Mouse (Mus musculus) cerebral cortex, adult 2 months (tissue): Measurements from ENCODE around the gene Cntn4.

Experiments
- WGBS: fragments of 180-500 bp; shearing (Covaris S2); methylation state at CpG from one replicate; pipeline ENCODE4 v1.1.7; 2018; 5-methylcytosine and 5-hydroxymethylcytosine counted together

Cntn4 gene

DNA sequence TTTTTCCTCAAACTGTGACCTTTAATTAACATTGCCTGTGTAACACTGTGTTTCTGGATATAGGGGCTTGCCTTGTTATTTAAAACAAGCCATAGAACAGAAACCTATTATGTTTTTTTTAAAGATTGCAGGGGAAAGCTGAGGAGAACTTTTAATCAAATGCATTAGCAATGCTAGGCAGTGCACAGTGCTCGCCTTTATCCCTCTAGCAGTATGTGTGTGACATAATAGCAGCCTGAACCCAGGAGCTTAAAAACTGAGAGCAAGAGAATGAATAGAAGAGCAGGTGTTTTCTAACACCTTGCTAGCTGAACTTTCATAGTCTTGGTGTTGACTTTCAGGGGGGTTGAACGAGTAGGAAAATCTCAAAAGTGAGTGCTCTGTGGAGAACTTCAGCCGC lies 672.6 kb downstream of the Cntn4 start:
- 70% methylated on average over 3 of the region's 3 CpGs for WGBS

DNA sequence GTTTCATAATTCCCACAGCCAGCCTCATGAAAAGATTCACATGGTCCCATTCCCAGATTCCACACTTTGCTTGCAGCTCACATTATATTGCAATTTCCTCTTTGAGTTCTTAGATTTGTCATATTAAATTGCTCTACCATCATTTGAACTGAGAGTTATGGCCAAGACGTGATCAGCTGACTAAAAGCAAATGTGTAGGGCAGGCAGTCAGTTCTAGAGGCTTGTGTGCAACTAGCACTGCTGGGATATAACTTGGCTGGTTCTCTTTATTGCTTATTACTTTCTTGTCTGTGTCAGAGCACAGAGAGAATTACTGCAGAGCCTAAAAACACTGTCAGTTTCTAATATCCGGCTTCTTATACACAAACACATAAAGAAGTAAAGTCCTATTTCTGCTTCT lies 673.9 kb downstream of the Cntn4 start:
- 85% methylated on average over 2 of the region's 2 CpGs for WGBS

DNA sequence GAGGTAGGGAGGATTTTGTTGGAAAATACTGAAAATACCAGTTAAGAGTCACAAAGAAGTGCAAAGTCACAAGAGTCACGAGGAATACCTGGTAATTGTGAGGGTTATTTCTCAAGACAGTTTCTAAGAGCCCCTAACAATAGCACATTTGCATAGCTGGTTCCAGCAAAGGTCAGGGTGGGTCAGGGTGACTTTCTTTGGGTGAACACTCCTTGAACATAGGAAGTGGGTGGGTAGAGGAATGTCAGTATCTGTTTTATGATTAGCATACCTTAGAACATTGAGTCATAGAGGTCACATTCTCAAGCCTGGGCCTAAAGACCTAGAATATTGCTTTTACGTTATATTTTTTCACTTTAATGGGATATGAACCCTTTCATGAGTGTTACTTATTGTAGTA lies 681.3 kb downstream of the Cntn4 start:
- 75% methylated on average over 2 of the region's 2 CpGs for whole genome bisulfite sequencing

DNA sequence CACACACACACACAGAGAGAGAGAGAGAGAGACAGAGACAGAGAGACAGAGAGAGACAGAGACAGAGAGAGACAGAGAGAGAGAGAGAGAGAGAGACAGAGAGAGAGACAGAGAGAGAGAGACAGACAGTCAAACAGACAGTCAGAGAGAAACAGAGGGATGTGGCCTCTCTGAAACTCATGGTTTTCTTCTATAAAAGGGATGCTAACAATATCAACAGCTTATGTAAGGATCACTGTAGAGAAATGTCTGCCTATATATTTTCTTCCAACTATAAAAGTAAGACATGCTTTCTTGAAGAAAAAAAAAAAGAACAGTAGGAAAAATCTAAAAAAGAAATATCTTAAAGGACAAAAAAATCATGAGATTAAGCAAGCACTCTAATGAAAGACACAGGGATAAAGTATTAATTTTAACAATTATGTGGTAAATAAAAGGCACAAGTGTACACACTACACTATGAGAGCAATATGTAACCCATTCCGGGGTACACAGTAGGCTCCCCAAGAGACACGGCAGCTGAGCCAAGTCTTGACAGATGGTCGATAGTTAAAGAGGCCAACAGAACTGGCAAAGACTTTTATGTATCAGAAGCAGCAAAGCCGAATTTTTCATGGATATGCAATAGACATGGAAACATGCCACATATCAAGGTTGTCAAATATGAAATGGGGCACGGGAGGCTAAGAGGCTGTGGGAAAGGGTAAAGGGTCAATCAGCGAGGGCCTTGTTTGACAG lies 704.0 kb downstream of the Cntn4 start:
- WGBS = 40% methylated on average over 6 of the region's 6 CpGs

DNA sequence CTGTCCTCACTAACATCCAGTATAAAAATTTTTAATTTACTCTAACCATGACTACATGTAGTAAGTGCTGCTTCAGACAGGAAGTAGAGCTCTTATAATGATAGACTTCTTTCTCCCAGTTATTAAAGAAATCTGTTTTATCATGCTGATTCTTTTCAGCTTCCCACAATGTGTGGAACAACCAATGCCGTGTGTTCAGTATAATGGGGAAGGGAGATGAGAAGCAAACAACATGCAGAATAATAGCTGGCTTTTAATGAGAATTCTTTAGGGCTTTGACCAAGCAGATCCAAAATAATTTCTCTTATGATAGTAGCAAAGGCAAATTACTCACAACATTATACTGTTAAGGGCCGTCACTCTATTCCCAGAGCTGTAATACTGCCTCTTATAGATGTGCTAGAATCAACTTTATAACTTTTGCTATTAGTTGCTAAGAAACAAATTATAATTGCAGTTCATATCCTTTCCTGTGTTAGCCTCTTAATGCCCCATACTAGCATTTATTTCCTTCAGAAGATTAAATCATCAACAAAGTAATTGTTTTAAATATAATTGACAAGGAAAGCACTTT lies 710.5 kb downstream of the Cntn4 start:
- WGBS = 69% methylated on average over 2 of the region's 2 CpGs

DNA sequence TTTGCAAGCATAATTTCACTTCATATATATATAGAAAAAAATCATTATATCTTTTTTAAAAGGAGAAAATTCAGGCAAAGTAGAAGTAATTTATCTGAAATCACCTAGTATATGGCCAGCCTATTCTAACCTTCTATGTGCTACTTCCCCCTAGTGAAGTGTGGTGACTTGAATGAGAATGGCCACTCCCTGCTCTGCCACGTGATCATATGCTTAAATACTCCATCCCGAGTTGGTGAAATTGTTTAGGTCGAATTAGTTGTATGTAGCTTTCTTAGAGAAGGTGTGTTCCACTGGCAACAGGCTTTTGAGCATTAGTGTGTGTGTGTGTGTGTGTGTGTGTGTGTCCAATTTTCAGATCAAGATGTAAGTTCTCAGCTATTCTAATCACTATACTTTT lies 730.6 kb downstream of the Cntn4 start:
- 81% methylated on average over 3 of the region's 3 CpGs for WGBS

DNA sequence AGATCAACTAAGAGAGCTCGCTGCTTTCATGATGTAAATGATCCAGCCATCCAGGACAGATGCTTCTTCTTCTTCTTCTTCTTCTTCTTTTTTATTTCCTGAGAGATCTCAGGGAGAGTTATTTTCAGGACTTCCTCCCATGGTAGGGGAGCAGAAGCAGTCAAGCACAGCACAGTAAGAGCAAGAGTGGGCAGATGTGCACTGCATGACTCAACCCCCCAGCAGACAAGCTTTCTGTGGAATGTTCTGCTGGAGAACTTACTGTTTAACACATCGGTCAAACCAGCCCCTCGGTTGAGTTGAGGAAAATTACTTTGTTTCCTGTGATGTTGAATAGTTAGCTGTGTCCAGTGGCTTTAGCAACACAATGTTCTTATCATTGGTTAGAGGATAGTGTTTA lies 731.2 kb downstream of the Cntn4 start:
- 52% methylated on average over 3 of the region's 3 CpGs for WGBS

DNA sequence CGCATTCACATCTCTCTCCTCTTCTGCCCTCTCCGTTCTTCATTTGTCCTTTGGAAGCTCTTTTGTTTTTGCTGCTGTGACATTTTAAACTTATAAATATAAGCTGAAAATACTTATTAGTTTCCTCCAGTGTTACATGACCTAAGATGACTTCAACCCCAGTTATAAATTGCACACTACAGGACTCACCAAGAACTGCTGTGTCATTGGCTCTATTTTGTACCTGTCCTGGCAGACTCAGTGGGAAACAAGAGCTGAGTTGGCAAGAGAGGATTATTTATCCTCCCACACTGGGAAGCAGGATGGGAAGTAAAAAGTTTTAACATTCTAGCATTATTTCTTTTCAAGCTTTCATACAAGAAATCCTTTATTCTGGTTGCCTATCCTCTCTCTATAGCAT lies 746.0 kb downstream of the Cntn4 start:
- 89% methylated on average over 2 of the region's 2 CpGs for WGBS

DNA sequence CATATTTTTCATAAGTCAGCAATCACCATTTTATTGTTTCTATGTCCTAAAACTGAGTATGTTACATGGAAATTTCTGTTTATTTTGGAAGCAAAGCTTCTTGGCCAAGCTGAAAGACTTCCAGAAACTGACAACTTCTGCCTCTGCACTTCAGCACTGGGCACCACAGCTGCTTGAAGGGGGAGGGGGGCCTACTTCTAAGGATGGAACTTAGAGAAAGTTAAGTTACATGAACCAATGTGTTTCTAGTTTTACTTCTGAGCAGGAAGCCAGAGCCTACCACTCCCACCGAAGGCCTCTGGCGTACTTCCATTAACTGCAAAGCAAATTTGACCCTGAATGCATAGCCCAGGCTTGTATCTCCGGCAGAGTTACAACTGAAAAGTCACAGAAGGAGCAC lies 749.2 kb downstream of the Cntn4 start:
- WGBS = 72% methylated on average over 3 of the region's 3 CpGs

DNA sequence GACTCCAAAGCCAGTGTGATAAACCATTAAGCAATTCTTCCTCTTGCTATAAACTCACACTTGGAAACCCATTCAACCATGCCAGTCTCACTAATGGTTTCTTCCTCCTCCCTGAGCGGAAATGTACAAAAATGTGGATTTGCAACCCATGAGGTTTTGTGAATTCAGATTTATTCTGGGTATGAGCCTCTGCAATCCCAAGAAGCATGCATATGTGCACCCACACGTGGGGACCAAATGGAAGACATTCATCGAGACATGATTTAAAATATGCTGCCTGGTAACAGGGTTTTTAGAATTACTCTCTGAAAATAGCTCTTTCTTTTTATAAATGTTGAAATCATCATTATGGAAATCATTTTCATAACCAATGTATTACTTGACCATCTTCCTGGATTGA lies 754.0 kb downstream of the Cntn4 start:
- WGBS = 49% methylated on average over 3 of the region's 3 CpGs

DNA sequence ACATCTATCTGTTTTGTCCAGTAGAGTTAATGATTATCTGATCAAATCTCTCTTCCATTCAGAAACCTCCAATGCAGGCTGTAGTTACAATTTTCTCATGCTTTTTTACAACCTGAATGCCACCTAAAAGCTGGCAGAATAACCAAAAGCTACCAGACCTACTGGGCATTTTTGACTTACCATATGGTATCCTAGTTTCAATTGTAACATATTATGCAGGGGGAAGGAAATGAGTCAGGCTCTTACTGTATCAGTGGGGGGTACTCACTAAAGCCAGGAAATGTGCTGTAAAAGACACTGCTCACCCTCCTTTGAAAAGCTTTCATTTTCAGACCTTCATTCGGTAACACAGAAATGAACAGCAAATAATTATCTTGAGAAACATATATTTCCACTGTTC lies 763.3 kb downstream of the Cntn4 start:
- WGBS = 24% methylated on average over 1 of the region's 1 CpGs

DNA sequence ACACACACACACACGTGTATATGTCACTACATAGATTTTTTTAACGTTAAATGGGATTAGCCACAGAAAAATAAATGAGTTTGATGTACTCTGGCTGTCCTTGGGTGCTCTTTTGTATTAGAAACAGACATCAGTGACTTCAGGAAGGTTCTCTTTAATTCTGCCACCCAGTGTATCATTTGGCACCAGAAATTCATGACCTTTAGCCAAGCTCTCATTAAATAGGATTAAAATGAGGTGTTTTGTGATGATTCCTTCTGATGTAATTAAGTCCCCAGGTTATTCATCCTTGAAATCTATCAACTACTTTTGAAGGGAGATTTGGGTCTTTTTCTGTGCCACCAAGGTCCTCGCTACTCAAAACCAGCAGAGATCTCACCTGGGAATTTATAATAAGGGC lies 763.8 kb downstream of the Cntn4 start:
- WGBS = 61% methylated on average over 3 of the region's 3 CpGs

DNA sequence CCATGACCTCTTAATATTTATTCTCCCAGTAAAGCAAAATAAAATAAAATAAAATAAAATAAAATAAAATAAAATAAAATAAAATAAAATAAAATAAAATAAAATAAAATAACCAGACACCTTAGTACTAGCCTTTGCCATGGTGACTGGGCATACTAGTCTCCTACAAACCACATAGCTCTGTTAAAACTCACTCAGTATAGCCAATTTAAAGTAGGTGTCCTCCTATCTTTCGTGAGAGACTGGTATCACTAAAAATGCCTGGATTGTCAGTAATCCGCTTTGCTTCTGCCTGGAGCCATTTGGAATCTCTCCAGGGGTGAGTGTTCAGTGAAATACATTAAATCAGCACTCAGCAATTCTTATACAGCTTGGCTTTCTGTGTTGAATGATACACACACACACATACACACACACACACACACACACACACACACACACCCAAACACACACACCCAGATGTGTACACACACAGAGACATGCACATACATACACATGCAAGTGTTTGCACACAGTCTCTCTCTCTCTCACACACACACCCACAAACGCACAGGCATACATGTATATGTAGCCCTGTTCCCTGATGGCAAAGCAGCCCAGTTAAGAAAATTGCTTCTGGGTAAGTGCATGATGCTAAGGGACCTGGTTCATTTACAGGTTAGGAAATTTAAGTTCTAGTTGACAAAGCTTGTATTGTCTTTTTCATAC lies 776.8 kb downstream of the Cntn4 start:
- 79% methylated on average over 3 of the region's 3 CpGs for WGBS

DNA sequence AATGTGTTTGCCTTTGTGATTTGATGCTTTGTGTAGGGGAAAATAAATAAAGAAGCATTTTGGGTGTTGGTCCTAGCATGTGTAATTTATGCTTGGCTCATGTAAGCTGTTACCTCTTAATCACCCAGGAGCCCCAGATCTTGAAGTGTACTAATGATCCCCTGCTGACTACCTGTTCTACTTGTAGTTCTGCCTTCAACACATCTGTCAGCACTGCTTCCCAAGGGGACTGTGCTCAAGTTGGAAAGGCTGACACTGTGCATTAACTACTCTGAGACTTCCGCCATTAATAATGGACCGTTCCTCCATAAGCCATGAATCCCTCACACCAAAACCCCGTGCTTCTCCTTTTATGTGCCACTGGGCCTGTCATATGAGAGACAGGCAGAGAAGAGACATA lies 778.2 kb downstream of the Cntn4 start:
- 74% methylated on average over 3 of the region's 3 CpGs for WGBS

DNA sequence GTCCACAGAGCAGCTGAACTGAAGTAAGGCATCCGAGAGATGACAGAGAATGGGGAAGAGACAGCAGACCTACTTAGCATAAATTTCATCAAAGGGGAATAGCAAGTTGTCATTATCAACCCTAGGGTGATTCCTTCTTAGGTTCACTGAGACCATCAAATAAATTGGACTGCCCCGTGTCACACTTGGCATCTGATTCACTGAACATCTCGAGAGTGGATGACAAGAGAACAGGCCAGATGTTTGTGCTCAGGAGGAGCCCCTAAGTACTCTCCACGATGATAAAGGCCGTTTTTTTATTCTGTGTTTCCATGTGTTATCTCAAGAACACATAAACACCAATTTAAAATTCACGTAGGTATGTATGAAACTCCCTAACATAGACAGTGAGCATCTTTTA lies 780.7 kb downstream of the Cntn4 start:
- WGBS = 83% methylated on average over 6 of the region's 6 CpGs

DNA sequence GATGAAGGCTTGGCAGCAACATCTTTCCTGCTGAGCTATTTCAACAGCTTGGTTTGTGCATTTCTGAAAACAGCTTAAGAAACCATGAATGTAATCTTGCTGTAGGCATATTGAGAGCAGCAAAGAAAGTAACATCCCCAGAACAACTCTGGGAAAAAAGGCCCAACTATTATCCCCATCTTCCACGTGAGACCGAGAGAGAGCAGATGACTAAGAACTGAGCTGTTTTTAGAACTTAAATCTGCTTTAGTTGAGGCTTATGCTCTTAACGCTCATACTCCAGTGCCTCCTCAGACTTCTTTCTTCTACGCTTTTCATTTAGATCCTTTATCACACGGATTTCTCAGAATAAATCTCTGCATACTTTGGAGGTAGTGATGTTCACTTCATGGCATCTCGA lies 784.9 kb downstream of the Cntn4 start:
- WGBS = 38% methylated on average over 6 of the region's 6 CpGs

DNA sequence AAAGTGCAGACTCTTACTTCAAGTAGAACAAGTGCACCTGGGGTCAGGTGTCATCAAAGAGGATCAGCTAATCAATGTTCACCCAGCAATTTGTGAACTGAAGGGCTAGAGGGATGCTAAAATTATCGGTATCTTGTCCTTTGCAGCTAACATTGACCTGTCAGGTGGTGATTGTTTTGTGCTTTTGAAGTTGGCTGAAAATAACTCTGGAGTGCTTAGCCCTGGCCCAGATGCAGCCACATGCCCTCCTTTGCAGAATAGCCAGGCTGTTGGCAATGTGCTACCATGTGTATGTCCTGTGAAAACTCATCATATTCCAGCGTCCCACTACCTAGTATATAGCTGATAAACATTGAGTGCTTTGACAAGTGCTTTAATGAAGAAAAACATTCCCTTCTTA lies 786.4 kb downstream of the Cntn4 start:
- 89% methylated on average over 2 of the region's 2 CpGs for WGBS

DNA sequence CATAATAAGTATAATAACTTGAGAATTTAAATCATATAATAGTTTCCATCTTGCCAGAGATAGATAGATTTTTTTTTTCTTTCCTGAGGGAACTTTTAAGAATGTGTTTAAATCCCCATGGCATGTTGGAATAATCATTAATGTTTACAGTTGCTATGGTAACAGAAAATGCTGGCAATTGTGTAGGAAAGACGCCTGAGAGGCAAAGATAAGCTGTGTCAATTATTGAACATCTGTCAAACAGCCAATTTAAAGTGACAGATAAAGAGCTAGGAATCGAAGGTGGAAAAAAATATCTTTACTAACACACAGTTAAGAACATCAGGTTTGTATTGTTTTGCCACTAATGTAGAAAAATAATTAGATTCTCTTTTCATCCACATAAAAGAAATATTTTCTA lies 788.3 kb downstream of the Cntn4 start:
- WGBS = 52% methylated on average over 2 of the region's 2 CpGs

DNA sequence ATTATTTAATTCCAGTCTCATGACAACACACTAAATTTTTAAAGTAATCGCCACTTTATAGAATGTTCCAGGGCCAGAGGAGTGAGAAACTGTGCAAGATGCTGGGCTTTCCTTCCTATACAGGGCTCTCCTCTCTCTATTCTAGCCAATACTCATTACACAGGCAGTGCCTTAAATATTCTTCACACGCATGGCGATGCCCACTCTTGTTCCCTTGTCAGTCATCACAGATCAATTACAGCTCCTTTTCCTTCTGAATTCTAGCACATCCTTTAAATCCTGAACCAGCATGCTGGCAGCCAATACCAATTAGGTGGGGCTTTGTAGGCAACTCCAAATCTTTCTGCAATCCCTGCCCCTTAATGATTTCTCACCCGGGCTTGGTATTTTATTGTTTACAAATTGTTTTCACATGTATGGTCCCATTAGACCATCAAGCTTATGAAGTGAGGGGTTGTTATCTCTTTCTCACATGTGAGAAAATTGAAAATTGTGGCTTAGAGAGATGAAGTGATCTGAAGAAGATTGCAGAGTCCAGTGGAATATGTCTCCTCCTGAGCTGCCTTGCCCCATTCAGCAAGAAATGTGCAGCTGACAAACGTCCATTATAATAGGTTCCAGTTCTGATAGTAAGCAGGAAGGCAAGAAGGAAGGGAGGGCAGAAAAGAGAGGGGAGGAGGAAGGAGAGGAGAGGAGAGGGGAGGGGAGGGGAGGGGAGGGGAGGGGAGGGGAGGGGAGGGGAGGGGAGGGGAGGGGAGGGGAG lies 789.0 kb downstream of the Cntn4 start:
- WGBS = 37% methylated on average over 5 of the region's 5 CpGs

DNA sequence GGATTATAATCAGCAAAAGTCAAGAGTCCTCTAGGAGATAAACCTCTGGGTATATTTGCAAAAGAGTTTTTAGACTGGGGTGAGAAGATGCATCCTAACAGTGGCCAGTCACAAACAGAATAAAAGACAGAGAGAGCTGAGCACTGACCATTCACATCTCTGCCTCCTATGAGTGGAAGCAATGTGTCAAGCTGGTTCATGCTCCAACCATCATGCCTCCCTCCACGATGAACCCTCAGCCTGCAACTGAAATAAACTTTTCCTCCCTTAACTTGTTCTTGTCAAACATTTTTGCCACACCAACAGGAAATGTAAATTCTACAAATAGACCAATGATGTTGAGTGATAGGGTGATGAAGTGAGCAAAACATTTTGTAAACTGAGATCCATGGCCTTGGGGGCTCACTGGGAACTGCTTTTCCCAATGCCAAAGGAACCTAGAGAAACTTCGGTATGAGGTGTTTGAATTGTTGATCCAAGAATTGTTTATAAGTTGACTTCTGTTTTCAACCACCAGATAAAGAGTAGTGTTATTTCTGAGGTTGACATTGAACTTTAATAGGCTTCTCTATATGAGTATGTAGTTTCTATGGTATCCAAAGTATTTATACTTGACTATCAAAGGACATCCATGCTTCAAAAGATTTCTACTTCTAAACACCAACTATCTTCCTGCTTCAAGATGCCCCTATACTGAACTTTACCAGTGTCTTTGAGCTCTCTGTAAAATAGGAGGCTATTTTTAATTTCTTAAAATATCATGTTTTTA lies 794.6 kb downstream of the Cntn4 start:
- WGBS = 84% methylated on average over 2 of the region's 2 CpGs

DNA sequence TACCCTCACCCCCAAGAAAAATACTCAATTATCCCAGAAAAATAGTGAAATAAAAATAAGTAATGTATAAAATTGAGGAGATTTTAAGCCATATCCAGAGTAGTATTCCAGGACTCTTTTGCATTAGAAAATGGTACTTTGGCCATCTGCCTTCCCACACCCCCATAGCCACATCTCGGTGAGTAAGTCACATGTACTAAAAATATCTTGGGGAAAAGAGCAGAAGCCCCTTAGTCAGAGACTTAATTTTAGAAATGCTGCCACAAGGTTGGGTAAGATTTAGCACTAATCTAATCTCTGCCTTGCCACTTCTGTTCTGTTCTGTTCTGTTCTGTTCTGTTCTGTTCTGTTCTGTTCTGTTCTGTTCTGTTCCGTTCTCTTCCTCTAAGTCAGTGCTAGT lies 796.4 kb downstream of the Cntn4 start:
- WGBS = 50% methylated on average over 2 of the region's 2 CpGs

DNA sequence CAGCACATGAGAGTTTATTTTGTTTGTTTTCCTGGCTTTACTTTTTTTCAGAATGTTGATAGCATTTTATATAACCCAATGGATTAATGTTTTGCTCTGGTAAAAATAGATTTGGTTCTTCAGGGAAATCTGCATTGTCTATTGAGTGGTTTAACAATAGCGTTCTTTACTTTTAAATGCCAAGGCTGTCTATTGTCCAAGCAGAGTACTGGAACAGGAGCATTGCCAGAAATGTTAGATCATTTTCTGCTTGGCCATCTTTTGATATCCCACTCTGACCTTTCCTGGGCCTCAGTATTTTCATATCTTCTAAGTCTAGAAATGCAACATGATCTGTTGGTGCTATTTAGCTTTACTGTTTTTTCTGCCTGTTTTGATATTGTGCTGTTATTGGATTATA lies 804.1 kb downstream of the Cntn4 start:
- WGBS = 69% methylated on average over 1 of the region's 1 CpGs
